Mouse (Mus musculus): Measurements from ENCODE around the gene Rnf19b.

The Rnf19b gene

DNA sequence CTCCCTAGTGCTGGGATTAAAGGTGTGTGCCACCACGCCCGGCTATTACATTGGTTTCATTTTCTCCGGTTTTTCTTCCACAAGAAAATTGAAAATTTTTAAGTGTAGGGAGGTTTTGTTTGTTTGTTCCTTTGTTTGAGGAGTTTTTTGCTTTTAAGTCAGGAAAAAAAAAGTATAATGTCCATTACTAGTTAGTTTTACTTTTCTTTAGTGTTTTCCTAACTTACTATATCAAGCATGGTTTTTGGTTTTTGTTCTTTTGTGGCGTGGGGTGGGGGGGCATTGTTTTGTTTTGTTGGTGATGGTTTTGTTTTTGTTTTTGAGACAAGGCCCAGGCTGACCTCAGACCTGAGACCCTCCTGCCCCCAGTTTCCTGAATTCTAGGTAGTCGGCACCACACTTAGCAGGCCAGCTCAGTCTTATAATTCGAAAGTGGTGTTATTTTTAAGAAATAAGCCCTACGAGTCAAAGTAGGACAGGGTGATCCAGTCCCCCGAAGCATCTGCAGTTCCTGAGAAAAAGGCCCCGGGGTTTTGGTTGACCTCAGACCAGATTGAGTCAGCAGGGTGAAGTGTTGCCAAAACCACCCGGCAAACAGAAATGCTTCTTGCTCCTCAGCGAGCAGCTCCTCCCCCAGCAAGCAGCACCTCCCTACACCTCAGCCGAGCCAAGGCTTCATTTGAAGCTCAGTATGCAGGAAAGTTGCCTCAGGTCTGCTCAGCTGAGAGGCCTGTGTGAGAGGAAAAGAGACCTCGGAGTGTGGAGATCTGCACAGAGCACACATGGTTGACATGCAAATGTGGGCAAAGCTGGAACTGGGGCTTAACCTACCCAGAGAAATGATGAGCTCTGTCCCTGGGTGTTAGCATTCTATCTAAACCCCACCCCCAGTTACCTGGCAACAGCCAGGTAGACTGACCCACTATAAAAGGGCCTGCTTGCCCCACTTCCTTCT is 23.1 kb upstream of the Rnf19b start:
- peak; percentile 87 for DNase-seq (ENCODE audit: low read depth, low spot score)

DNA sequence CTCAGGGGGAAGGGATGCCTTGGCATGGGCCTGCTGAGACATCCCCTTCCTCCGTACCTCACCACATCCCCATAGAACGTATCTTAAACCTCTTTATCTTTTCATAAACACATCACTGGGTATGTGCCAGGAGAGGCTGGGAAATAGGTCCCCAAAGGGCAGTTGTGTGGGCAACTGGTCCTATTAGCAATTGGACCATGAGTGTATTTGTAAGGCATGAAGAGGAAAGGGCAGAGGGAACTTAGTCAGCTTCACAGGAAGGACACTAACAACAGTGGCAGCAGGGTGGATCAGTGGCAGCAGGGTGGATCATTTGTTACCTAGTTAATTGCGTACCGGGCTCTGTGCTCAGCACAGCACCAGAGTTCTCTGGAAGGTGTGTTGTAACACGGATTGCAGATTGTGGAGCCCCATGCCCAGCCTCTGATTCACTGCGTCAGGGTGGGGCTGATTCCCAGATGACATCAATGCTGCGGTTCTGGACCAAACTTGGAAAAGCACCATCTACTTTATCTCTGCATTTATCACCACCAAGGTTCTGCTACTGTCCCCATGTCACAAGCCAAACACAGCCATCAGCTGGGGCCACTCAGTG is 22.1 kb upstream of the Rnf19b start:
- DNase-seq (ENCODE audit: low read depth, low spot score), result no peak

DNA sequence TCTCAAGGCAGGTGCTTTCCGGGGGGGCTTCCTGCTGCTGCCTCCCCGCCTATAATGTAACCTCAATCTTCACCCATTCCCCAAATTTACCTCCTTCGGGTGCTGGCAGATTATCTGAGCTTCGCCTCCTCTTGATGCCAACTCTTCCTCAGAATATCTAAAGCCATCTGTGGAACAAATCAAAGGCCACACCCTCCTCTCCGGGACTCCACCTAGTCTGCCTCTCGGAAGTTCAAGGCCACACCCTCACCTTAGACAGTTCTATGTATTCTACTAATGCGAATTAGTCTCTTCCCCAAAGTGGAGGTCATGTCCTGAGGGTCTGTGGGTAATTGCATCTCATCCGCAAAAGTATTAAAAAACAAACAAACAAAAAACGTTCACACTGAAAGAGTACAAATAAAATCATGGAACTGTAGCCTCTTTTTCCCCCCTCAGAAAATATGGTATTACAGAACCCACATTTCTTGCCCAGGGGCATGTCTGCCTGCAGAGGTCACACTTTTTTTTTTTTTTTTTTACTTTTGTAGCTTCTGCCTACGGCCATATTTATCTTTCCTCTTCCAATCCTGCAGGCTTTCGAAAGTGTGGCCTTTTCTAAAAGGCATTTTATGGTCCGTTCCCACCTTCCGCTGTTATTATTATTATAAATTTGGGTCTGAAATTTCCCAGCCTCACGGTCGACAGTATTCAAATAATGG is 10.2 kb upstream of the Rnf19b start:
- peak; percentile 49 for DNase-seq (ENCODE audit: low read depth, low spot score)

DNA sequence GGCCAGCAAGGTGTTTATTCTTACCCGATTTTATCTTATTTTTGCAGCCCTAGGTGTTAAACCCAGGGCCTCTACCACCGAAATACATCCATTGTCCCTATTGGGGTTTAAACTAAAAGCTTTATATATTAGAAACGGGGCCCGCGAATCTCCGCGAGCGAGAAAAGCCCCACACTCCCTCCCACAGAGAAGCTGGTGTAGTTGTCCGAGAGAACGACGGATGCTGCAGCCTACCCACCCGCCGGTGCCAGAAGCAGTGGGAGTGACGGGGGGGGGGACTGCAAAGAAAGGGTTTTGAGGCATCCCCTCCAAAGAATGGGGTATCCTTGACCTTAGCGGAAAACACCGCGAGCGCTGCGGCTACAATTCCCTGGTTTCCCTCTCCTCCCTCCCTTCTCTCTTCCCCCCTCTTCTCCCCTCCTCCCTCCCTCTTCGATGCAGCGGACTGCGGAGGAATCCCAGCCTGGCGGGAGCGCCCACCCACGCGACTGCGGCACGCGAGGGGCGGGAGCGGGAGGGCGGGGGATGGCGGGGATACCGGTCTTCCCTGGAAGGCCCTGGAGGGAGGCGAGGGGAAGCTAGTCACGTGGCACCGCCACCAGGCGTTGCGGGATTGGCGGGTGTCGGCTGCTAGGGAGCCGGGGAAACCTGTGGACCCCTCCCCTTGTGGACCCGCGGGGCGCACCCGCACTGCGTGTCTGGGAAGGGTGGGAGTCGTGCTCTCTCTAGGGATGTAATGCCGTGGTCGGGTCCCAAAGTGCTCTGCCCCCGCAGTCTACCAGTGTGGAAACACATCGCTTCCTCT is 9.4 kb upstream of the Rnf19b start:
- DNase-seq (ENCODE audit: low read depth, low spot score), result peak; percentile 94

DNA sequence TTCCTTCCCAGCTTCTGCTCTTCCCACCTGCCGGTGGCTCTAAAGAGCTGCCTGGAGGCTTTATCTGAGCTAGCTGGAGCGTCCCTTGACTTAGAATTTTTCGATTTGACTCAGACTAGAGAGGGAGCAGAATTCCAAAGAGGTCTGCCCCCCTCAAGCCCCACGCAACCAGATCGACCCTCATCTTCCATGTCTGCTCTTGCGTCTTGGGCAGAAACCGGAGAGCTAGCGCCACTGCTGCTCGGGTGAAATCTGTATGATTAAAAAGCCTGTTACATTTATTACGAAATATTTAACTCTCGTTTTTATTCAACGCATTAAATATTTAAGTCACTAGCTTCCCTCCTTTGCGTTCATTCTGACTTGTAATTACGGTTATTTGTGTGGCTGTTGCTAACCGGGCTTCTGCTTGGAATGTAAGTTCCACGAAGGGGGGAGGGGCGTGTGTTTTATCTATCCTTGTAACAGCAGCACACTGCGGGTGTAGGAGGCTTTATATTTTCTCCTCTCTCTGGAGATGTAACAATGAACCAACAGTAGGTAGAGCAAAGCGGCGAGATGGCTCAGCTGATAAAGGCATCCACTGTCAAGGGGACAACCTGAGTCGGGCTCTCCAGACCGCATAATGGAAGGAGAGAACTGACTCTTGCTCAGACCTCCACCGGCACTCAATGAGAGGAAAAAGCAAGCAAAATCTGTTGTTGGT is 8.6 kb upstream of the Rnf19b start:
- DNase-seq (ENCODE audit: low read depth, low spot score), result peak; percentile 87

DNA sequence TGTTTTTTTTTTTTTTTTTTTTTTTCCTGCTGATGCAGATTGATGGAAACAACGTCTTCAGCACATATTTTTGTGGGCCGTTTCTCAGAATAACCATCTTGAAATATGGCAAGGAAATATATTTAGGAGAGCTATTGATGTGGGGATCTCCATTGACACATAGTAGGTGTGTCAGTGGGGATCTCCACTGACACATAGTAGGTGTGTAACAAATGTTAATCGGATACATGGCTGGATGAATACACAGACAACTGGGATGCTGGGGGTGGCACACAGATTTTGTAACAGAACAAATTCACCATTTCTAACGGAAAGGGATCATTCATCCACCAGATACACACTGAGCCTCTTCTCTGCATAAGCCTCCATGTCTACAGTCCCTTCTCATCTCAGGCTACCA is 7.7 kb upstream of the Rnf19b start:
- no peak for DNase-seq (ENCODE audit: low read depth, low spot score)

DNA sequence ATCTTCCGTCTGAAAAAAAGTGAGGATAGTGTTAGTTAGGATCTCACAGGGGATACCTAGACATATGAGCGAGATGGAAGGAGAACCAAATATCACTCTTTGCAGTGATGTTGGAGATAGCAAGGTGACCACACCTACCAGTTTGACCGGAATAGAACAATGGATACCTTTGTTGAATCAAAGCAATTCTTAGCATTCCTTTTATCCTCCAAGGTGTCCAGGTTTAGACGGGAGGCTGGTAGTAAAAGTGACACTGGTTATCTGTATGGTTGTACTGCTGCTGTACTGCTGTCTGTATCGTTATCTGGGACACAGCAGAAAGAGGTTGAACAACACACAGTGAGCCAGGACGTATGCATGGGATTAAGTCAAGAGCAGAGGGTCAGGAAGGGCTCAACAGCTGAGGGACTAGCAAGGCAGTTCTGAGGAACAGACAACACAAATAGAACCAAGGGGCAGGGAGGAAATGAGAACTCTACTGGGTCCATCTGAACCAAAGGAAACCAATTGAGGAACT is 7.1 kb upstream of the Rnf19b start:
- no peak for DNase-seq (ENCODE audit: low read depth, low spot score)

DNA sequence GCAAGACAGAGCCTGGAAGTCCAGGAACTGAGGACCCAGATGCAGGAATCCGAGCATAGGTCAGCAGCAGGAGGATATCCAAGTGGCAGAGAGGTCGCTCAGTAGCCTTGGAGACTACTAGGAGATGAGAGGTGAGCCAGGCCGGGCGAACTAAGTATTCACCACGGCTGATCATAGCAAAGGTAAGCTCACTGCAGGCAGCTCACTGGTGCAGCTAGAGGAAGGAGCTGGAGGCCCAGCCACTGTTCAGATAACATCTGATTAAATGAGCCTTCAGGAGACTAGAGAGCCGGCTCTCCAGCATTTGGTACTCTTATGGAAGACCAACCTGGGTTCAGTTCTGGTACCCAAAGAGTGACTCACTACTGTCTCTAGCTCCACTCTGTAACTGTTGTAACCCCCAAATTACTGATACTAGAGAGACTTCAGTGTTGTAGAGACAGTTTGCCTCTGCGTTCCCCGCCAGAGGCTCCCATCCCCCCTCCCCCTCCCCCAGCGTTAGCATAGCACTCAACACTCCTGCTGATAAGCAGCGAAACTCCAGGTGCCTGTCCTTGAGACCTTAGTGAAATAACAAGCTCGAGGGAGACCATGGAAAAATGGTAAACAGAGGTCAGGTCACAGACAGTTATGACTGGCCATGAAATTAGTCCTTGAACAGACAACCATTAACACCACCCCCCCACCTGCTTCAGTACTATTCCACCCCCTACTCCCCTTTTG is 6.4 kb upstream of the Rnf19b start:
- no peak for DNase-seq (ENCODE audit: low read depth, low spot score)

DNA sequence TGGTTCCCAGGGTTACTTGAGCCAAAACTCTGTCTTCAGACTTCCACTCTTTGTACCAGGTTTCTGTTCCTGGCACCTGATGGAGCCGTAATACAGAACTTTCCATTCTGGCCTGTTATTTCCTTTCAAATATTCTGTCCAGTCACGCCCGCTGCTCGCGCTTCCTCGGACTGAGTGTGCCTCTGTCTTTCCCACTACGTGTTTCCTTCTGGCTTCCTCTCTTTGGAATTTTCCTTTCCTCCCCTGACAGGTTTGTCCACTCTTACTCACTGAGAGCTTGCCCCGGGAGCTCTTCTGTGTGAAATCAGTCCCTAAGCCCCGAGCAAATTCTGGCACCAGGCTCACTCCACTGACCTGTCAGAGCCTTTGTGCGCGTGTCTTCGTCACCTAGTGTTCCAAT is 3.3 kb upstream of the Rnf19b start:
- no peak for DNase-seq (ENCODE audit: low read depth, low spot score)

DNA sequence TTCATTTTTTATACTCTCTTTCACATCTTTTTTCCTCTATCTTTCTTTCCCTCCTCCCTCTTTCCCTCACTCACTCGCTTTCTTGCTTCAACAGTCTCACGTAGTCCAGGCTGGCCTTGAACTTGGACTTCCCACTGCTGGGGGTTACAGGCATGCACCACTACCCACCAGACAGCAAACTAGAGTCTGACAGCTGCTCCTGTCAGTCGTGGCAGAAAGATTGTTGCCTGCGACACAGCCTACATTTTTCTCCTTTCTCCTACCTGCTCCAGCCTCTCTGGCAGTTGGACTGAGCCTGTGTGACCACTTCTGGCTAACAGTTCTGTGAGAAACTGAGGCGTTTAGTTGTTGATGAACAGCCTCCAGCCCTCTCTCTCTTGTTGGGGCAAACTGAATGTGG is 2.5 kb upstream of the Rnf19b start:
- DNase-seq (ENCODE audit: low read depth, low spot score), result no peak

DNA sequence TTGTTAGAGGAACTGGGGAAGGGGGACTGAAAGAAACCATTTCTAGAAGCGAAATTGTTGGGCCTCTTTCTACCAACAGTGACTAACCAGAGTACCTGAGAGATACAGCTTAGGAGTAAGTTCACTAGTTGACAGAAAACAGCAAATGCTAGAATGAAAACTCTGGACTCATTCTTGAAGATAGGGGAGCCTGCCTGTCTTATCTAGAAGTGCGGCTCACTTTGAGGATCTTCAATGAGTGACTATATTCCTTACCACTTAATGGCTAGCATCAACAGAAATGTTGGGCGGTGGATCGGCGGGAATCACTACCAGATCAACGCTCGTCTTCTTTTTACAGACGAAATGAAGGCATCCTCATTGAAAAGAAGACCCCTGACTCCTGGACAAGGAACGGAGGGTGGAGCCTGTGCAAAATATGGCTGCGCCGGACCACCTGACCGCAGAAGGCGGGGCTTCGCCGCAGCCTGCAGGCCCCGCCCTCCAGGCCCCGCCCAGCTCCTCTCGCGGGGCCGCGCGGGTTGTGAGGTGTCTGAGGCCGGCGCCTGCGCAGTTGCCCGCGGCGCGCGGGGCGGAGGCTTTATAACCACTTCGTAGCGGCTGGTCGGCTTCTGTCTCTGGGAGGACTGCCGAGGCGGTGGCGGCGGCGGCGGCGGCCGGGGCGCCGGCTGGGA is 401 bp upstream of the Rnf19b start:
- DNase-seq (ENCODE audit: low read depth, low spot score), result peak; percentile 97

DNA sequence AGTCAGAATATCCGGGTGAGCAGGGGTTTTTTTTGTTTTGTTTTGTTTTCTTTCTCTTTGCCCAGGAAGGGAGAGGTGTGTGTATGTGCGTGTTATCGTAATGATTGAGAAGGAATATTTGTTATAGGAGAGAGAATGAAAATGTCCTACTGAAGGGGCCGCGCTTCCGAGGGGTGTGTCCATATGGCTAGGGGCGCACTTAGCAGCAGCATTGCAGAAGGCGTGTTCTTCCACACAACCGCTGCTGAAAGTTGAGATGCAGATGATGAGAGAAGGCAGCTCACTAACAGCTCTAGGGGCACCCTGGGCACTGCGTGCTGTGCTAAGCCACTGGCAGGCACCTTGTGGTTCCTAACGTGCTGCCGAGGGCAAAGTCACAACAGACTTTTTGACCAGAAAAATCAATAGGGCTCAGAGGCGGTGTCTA is 1.1 kb downstream of the Rnf19b start:
- DNase-seq (ENCODE audit: low read depth, low spot score), result peak; percentile 39

DNA sequence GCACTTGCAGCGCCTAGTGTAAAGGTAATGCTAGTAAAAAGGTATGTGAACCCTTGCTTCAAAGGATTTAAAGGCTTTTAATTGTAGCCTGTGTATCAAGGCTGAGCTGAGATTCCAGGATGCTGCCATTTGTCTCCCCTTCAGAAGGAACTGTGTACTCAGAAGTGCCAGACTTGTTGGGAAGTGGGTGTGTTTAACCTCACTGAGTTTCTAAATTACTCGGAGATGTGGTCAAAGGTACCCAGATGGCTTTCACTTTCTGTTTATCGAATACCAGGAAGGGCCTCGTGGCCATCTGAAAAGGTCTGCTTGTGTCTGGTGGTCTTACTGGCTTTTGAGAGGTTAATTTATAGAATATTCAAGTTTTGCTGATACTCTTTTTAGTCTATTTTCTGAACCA is 1.9 kb downstream of the Rnf19b start:
- DNase-seq (ENCODE audit: low read depth, low spot score), result no peak

DNA sequence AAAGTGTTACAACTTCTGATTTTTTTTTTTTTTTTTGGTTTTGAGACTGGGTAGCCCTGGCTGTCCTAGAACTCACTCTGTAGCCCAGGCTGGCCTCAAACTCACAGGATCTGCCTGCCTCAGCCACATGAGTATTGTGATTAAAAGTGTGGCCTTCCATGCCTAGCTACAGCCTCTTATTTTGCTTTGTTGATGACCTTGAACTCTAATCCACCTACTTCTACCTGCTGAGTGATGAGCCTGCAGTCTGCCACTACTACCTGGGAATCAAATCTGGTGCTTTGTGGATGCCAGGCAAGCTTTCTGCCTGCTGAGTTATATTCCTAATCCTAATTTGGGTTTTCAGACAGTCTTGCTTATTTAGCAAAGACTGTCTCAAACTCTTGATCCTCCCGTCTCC is 3.4 kb downstream of the Rnf19b start:
- DNase-seq (ENCODE audit: low read depth, low spot score), result peak; percentile 35

DNA sequence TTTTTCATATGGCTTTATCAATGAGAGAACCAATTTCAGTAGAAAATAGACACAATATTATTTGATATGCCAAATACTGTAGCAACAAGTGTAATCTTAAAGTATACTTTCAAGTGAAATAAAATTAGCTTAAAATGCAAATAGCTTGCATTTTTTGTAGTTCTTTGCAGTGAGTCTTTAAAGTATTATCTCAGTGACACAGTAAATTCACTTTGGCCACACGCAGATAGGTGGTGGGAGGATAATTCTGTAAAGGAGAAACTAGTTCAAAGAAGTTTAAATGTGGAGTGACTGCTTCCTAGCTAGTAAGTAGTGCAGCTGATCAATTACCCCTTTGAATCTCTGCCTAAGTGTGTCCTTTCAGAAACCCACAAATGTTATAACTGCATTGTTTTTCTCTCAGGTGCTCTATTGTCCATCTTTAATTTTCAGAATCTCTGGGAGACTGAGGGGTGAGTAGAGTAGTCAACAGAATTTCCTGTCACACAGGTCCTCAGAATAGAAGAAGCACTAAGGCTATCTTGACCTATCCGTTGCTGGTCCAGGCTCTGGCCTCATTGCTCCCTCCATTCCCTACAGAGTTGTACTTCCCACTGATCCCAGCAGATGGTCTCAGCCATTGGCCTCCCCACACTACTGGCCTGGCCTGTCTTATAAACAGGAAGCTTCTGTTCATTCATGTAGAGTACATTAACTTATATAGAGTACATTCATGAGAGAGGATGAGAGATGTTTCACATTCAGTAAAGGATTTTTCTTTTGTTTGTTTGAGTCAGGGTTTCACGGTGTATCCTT is 4.4 kb downstream of the Rnf19b start:
- peak; percentile 74 for DNase-seq (ENCODE audit: low read depth, low spot score)

DNA sequence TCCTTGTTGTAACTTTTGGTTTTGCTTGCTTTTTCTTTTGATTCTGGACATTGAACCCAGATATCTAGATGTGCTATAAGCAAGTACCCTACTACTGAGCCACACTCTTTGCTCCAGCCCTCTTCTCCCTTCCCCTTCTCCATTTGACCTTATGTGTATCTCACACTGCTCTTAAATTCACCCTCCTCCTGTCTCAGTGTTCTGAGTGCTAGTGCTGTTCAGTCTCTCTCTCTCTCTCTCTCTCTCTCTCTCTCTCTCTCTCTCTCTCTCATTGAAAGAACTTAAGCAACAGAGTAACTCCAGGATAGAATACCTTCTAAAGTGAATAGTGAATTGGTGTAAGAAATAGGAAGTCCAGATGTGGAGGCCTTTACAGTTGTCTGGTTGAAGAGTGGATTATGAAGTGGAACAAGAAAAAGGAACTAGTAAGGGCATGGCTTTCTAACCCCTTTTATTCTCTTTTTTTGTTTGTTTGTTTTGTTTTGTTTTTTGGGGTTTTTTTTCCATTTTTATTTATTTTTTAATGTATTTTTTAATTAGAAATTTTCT is 7.7 kb downstream of the Rnf19b start:
- DNase-seq (ENCODE audit: low read depth, low spot score), result no peak

DNA sequence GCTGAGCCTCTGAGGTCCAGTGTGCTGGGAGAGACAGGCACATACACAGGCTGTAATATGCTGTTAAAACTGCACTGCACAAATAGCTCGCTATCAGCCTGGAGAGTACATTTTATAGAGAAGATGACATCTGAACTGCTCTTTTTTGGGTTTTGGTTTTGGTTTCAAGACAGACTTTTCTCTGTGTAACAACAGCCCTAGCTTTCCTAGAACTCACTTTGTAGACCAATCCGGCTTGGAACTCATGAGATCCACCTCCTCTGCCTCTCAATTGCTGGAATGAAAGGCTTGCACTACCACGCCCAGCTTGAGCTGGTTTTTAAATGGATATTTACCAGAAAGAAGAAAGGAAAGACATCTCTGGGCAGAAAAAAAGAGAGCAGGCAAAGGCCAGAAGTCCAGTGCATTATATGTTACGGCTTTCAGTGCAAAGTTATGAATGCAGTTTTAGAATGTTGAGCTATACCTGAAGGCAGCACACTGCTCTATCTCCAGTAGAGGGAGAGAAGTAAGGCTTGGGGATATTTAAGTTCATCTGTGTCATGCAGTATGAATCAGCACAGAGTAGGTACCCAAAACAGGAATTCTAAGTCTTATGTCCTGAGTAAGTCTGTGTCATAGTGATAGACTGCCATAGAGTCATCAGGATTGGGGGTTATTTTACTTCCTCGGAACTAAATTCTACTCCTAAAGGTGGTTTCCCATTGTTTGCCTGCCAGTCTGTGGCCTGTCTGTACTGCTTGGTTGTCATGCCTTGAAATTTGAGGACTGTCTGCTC is 9.8 kb downstream of the Rnf19b start:
- DNase-seq (ENCODE audit: low read depth, low spot score), result peak; percentile 36

DNA sequence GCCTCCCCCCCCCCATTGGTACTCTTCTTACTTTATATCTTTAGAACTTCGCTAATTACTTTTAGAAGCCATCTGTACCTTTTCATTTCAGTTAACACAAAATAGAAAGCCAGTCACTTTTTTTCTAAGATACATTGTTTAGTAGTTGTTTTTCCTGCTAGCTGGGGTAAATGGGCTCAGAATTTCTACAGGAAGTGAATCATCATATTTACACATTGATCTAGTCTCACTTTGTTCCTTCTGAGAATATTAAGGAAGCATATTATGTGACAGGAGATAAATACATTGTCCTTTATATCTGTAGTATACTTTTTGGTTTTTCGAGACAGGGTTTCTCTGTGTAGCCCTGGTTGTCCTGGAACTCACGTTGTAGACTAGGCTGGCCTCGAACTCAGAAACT is 10.8 kb downstream of the Rnf19b start:
- DNase-seq (ENCODE audit: low read depth, low spot score), result no peak

All from brain, adult 2 months (tissue).